Mouse (Mus musculus): ENCODE measurements around the gene Sec22a.

- TF ChIP-seq CTCF (IDR thresholded peaks at IDR 0.05; ENCODE audit: low read depth) (no peak), EP300 (IDR thresholded peaks at IDR 0.05; ENCODE audit: low read depth) (no peak)
These were observed 33.3 kb downstream of the Sec22a start for GRCm38 (mm10) chr16:35330451-35330850.
